Mouse (Mus musculus): ENCODE measurements around the gene Ccdc177. TPM values are rescaled to one million over a fixed set of nuclear protein-coding genes. Genes with fewer than 3 reads are reported as not detected.

The Ccdc177 gene
- total and polyA plus RNA-seq, 3 experiments: not detected

DNA sequence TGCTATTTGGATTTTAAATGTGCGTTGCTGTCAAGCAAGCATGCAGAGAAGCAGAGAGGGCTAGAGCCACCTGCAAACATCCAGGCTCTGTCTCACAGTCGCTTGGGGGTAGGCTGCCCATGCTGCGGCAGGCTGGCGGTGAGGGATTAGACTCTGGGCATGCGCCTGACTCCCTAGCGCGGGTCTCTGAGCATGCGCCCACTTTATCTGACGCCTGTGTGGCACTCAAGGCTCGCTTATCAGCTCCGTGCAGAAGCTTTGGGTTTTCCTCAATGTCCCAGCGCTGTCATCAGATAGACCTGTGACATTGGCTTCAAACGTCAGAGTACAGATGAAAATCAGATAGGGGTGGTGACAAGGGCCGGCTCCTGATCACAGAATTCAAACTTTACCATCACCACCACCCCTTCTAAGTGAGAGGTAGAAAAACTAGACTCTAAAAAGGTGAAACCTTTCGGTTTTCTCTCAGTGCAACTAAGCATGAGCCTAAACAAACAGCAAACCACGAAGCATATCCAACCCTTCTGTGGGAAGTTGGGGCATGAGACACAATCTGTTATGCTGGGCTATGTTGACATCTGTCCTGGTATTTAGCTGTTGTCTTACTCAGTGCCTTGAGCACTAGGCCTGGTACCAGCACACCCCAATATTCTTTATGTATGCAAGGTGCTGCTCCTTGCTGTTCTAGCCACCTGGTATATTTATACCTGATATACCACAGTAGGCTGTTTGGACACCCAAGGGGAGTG is 17.9 kb upstream of the Ccdc177 start:
- Histone ChIP-seq H3K27ac (ENCODE audit: insufficient read depth, low read depth) (no peak overlapping the region), H3K9ac (ENCODE audit: insufficient read depth, low read depth) (no peak overlapping the region), H3K4me1 (ENCODE audit: control insufficient read depth in 1 of 2, insufficient read depth in 2 of 2) (peaks cover 3% of the 10 kb centered on the region in 2 experiments; a peak in 3 of 4 replicates), H3K27me3 (replicated peaks) (no peaks in the 10 kb centered on the region), H3K4me2 (ENCODE audit: insufficient read depth, low read depth, poor library complexity, severe bottlenecking) (no peak overlapping the region), H3K36me3 (replicated peaks in 1 of 2; ENCODE audit: control insufficient read depth in 1 of 2, insufficient read depth in 1 of 2, low read length in 1 of 2) (no peaks in the 10 kb centered on the region), H3K79me2 (replicated peaks; ENCODE audit: control insufficient read depth, extremely low read depth, insufficient read depth, poor library complexity, severe bottlenecking) (no peaks in the 10 kb centered on the region), H3K9me3 (replicated peaks; ENCODE audit: low read length) (no peaks in the 10 kb centered on the region), H3K4me3 (replicated peaks in 1 of 3; ENCODE audit: low read depth in 2 of 3, low read length in 2 of 3, poor library complexity in 1 of 3) (no peak overlapping the region)
- in situ Hi-C loops (cut with MboI; ENCODE audit: low pct_ligation_motif_present, low pct_unique_long_range_greater_than_20kb, low sequenced_read_pairs) (no loop called here), dilution Hi-C loops (cut with MboI; ENCODE audit: extremely low pct_ligation_motif_present, extremely low pct_unique_long_range_greater_than_20kb, low sequenced_read_pairs) (no loop called here)
- no peak for TF ChIP-seq KAT2A (IDR thresholded peaks at IDR 0.05; ENCODE audit: insufficient replicate concordance, low read length)
- no peak for TF ChIP-seq JUND (conservative IDR thresholded peaks at IDR 0.05; ENCODE audit: low read depth, low read length)
- no peak for DNase-seq (ENCODE audit: extremely low read depth)

DNA sequence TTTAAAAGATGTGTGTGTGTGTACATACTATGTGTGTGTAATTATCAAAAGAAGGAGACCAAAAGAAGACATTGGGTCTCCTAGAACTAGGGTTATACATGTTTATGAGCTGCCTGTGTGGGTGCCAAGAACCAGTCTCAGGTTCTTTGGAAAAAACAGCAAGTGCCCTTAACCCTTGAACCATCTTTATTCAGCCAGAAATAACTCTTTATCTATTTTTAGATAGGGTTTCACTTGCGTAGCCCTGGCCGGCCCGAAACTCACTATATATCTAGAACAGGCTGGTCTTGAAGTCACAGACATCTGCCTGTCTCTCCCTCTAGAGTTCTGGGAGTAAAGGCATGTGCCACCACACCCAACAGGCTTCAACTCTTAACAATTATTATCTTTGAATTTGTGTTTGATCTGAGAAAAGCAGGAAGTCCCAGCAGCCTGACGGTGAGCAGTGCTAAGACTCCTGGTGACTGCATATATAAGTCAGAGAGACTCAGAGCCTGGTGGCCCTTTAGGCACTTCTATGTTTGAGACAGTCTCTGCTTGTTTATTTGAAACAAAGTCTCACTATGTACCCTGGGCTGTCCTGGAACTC is 15.7 kb upstream of the Ccdc177 start:
- H3K4me2 ChIP-seq (ENCODE audit: insufficient read depth, low read depth, poor library complexity, severe bottlenecking): no peak overlapping the region
- H3K4me1 ChIP-seq (ENCODE audit: control insufficient read depth in 1 of 2, insufficient read depth in 2 of 2): peaks cover 3% of the 10 kb centered on the region in 2 experiments; a peak in 3 of 4 replicates
- in situ Hi-C loops (cut with MboI; ENCODE audit: low pct_ligation_motif_present, low pct_unique_long_range_greater_than_20kb, low sequenced_read_pairs): no loop called here

GRCm38 (mm10) chr12:80774786-80775185 is 14.3 kb upstream of the Ccdc177 start:
- H3K9me3 ChIP-seq (replicated peaks; ENCODE audit: low read length): no peaks in the 10 kb centered on the region
- in situ Hi-C loops (cut with MboI; ENCODE audit: low pct_ligation_motif_present, low pct_unique_long_range_greater_than_20kb, low sequenced_read_pairs): no loop called here

More for the DNA sequence above, 15.7 kb upstream of the Ccdc177 start:
- TF ChIP-seq MEF2A (IDR thresholded peaks at IDR 0.05; ENCODE audit: borderline replicate concordance, low read depth, low read length) (peak; percentile 89), IRF4 (IDR thresholded peaks at IDR 0.05; ENCODE audit: low read depth, low read length) (0 out of 2 replicates have a peak, but pooled peaks have one; percentile 27), EP300 (IDR thresholded peaks at IDR 0.05; ENCODE audit: low read length) (peak; percentile 44; the same call in 1 of the 2 replicates), TCF12 (IDR thresholded peaks at IDR 0.05; ENCODE audit: low read depth, low read length) (no peak), MXI1 (IDR thresholded peaks at IDR 0.05; ENCODE audit: low read depth, low read length) (no peak)
- Histone ChIP-seq H3K36me3 (replicated peaks in 1 of 2; ENCODE audit: control insufficient read depth in 1 of 2, insufficient read depth in 1 of 2, low read length in 1 of 2) (no peaks in the 10 kb centered on the region), H3K9me3 (replicated peaks; ENCODE audit: low read length) (no peaks in the 10 kb centered on the region), H3K4me3 (replicated peaks in 1 of 3; ENCODE audit: low read depth in 2 of 3, low read length in 2 of 3, poor library complexity in 1 of 3) (no peak overlapping the region), H3K27ac (ENCODE audit: insufficient read depth, low read depth) (no peak overlapping the region), H3K27me3 (replicated peaks) (no peaks in the 10 kb centered on the region), H3K9ac (ENCODE audit: insufficient read depth, low read depth) (no peak overlapping the region), H3K79me2 (replicated peaks; ENCODE audit: control insufficient read depth, extremely low read depth, insufficient read depth, poor library complexity, severe bottlenecking) (no peaks in the 10 kb centered on the region)
- dilution Hi-C loops (cut with MboI; ENCODE audit: extremely low pct_ligation_motif_present, extremely low pct_unique_long_range_greater_than_20kb, low sequenced_read_pairs): no loop called here
- no peak for DNase-seq (ENCODE audit: extremely low read depth)

More at GRCm38 (mm10) chr12:80774786-80775185, 14.3 kb upstream of the Ccdc177 start:
- Histone ChIP-seq H3K79me2 (replicated peaks; ENCODE audit: control insufficient read depth, extremely low read depth, insufficient read depth, poor library complexity, severe bottlenecking) (no peaks in the 10 kb centered on the region), H3K4me1 (ENCODE audit: control insufficient read depth in 1 of 2, insufficient read depth in 2 of 2) (peaks cover 3% of the 10 kb centered on the region in 2 experiments; a peak in 3 of 4 replicates), H3K27me3 (replicated peaks) (no peaks in the 10 kb centered on the region), H3K36me3 (replicated peaks in 1 of 2; ENCODE audit: control insufficient read depth in 1 of 2, insufficient read depth in 1 of 2, low read length in 1 of 2) (no peaks in the 10 kb centered on the region), H3K27ac (ENCODE audit: insufficient read depth, low read depth) (no peak overlapping the region), H3K4me2 (ENCODE audit: insufficient read depth, low read depth, poor library complexity, severe bottlenecking) (no peak overlapping the region), H3K4me3 (replicated peaks in 1 of 3; ENCODE audit: low read depth in 2 of 3, low read length in 2 of 3, poor library complexity in 1 of 3) (no peak overlapping the region), H3K9ac (ENCODE audit: insufficient read depth, low read depth) (no peak overlapping the region)
- TF ChIP-seq USF2 (conservative IDR thresholded peaks at IDR 0.05; ENCODE audit: low read depth, low read length): no peak
- TF ChIP-seq CTCF (conservative IDR thresholded peaks at IDR 0.05 in 1 of 2, IDR thresholded peaks at IDR 0.05 in 1 of 2; ENCODE audit: low read depth in 2 of 2, low read length in 2 of 2): no peak
- no peak for TF ChIP-seq POLR2AphosphoS2 (IDR thresholded peaks at IDR 0.05; ENCODE audit: low read depth, low read length)
- no peak for TF ChIP-seq TCF12 (IDR thresholded peaks at IDR 0.05; ENCODE audit: low read depth, low read length)
- TF ChIP-seq RCOR1 (conservative IDR thresholded peaks at IDR 0.05; ENCODE audit: low read depth, low read length): no peak
- TF ChIP-seq CHD1 (IDR thresholded peaks at IDR 0.05; ENCODE audit: low read depth, low read length): no peak
- no peak for TF ChIP-seq CHD2 (IDR thresholded peaks at IDR 0.05; ENCODE audit: low read length)
- no peak for TF ChIP-seq ETS1 (conservative IDR thresholded peaks at IDR 0.05; ENCODE audit: low read depth, low read length)
- TF ChIP-seq MYC (IDR thresholded peaks at IDR 0.05; ENCODE audit: low read depth, low read length): no peak
- no peak for TF ChIP-seq HCFC1 (IDR thresholded peaks at IDR 0.05; ENCODE audit: low read depth, low read length)
- TF ChIP-seq TBP (conservative IDR thresholded peaks at IDR 0.05; ENCODE audit: low read depth, low read length): no peak
- no peak for TF ChIP-seq POLR2A (IDR thresholded peaks at IDR 0.05; ENCODE audit: low read depth, low read length)
- no peak for TF ChIP-seq RAD21 (IDR thresholded peaks at IDR 0.05; ENCODE audit: low read depth, low read length)
- TF ChIP-seq MAFK (IDR thresholded peaks at IDR 0.05; ENCODE audit: insufficient replicate concordance, low read length): no peak
- no peak for TF ChIP-seq ZKSCAN1 (IDR thresholded peaks at IDR 0.05; ENCODE audit: borderline replicate concordance, low read depth, low read length)
- TF ChIP-seq ZMIZ1 (IDR thresholded peaks at IDR 0.05; ENCODE audit: low read depth, low read length): no peak
- no peak for TF ChIP-seq GABPA (IDR thresholded peaks at IDR 0.05; ENCODE audit: insufficient replicate concordance, low read depth, low read length)
- no peak for TF ChIP-seq ZC3H11A (IDR thresholded peaks at IDR 0.05; ENCODE audit: low read depth, low read length)
- no peak for TF ChIP-seq UBTF (IDR thresholded peaks at IDR 0.05; ENCODE audit: low read depth, low read length)
- TF ChIP-seq NELFE (IDR thresholded peaks at IDR 0.05; ENCODE audit: low read depth, low read length): no peak
- dilution Hi-C loops (cut with MboI; ENCODE audit: extremely low pct_ligation_motif_present, extremely low pct_unique_long_range_greater_than_20kb, low sequenced_read_pairs): no loop called here
- no peak for DNase-seq (ENCODE audit: extremely low read depth)

Measured in CH12.LX (cell line).